Mouse (Mus musculus): Measurements from ENCODE around the gene Pate2. TPM values are rescaled to one million over a fixed set of nuclear protein-coding genes. Genes with fewer than 3 reads are reported as not detected.

Pate2 gene
- not detected in 2 replicates for polyA plus RNA-seq (2012; ENCODE audit: insufficient read depth, insufficient read length, missing spikeins)

DNA sequence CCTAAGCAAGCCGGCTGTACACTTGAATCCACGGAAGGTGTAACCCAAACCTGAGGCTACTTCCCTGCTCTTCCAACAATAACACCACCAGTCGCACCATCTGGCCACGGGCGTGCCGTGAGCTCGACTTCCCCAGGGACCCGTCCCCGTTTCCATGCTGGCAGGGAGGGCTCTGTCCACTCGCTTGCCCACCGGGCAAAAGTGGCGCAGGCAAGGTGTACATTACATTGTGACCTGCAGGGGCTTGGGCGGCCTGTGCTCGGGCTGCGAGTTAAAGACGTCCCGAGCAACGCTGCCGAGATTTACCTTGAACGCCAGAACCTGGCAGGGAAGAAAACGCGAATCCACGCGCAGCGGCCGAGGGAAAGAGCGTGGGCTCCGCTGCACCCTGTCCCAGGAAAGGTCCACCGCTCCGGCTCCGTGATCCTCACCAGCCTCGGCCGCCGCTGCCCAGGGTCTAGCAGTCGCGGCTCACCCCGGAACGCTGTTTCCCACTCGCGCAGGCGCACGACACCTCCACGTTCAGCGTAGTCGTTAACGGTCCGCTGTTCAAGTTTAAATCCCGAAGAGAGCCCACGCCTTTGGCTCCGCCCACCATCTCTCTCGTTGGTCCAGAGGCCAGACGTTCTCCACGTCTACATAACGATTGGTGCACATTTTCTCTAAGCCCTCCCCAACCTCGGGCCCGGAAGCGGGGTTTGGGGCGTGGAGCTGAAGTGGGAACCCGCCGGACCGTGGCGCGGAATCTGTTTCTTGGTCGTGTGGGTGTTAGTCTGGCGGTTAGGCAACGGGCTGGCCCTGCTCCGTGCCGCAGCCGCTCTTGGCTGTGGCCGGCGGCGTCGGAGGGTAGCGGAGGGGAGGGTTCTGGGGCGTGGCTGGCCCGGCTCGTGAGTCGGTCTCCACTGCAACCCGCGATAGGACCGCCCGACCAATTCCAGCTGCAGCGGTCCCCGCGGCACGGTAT, at the start of gene Pate2, which contains the start of gene Hyls1:
TSS of gene Pate2 (plus strand) at position 714 of the 964 bp plus-strand sequence.
TSS of gene Hyls1 (minus strand) at position 828 of the 964 bp plus-strand sequence.
- peak within 1 kb of the TSS; percentile 82 for H3K4me3 ChIP-seq (ENCODE audit: insufficient read depth, low read depth, low read length)
- no peaks in the 10 kb centered on the region for H3K4me1 ChIP-seq (ENCODE audit: control insufficient read depth, insufficient read depth, insufficient read length, low read length)
- H3K27ac ChIP-seq (replicated peaks; ENCODE audit: low read depth, low read length) = peak within 1 kb of the TSS; percentile 50; the same call in 1 of the 2 replicates

DNA sequence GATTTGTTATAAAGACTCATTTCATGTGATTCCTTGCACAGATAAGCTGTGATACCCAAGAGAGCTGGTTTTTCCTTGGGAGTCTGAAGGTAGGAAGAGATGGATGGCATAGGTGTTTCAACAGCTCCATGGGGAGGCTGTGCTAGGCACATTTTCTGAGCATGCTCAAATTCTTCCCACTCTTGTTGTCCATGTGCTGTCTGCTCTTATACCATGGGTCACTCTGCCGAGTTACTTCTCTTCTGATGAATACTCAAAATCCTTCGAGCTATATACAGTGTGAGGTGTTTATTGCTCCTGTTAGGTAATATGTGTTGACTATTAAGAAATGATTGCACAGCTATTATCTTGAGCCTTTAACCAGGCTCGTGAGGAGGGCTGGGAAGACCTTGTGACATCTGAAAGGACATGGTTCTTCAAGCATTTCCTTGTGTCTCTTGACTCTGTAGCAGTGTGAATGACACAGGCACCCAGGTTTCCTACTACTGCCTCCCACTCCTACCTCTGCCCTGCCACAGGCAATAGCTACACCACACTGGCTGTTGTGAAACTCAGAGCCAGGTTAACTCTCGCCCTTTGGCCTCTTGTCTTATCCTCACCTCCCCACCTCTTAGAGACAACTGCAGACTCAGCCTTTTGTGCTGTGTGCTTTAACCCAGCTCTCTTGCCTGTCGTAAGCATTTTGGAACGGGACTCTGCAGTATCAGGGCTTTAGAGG, 49.3 kb upstream of the Pate2 start:
- no peaks in the 10 kb centered on the region for H3K4me1 ChIP-seq (ENCODE audit: control insufficient read depth, insufficient read depth, insufficient read length, low read length)
- H3K4me3 ChIP-seq (ENCODE audit: insufficient read depth, low read depth, low read length) = no peak overlapping the region
- no peak overlapping the region for H3K27ac ChIP-seq (replicated peaks; ENCODE audit: low read depth, low read length)

DNA sequence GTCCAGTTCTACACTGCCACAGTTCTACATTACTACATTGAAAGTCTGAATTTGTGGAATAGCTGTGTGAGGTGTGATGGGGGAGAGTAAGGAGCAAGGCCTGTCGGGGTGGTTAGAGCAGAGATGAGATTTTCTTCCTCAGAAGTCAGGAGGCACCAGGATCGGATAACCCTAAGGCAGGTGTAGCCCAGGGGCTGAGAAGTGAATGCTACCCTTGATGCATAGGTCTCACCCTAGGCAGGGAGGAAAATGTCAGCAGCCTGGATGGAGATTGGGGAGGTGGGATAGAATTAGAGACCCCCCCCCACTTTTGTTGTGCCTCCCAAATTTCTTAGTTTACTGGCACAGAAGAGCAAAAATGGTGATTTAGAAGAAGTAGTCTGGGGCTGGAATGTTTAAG, 47.8 kb upstream of the Pate2 start:
- no peak overlapping the region for H3K4me3 ChIP-seq (ENCODE audit: insufficient read depth, low read depth, low read length)
- no peaks in the 10 kb centered on the region for H3K4me1 ChIP-seq (ENCODE audit: control insufficient read depth, insufficient read depth, insufficient read length, low read length)
- no peak overlapping the region for H3K27ac ChIP-seq (replicated peaks; ENCODE audit: low read depth, low read length)

DNA sequence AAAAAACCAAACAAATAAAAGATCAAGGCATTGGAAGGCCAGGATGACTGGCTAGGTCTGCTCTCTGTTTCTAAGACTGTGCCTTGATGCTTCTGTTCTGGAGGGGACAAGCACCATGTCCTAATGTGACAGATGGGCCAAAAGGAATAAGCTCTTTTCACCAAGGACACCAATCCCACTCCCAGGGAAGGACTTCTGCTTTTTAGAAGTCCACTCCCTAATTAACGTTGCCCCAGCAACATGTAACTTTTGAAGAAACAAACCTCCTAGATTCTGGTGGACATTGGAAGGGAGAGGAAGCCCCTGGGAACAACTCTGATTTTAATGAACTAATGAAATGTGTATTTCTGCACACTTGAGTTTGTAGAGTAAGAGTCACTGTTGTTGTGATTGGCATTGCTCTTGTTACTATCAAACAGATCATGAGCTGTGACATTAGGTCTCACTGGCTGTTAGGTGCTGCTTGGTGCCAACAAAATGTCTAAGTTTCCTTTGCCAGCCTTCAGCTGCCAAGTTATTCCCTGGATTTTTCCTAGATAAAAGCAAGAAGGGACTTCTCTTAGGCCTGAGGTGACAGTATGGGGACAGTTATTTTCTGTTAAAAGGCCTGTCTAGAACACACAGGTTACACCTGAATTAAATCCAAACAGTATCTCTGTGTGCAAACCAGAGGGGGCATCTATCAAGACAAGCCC, 47.1 kb upstream of the Pate2 start:
- Histone ChIP-seq H3K4me3 (ENCODE audit: insufficient read depth, low read depth, low read length) (no peak overlapping the region), H3K4me1 (ENCODE audit: control insufficient read depth, insufficient read depth, insufficient read length, low read length) (no peaks in the 10 kb centered on the region), H3K27ac (replicated peaks; ENCODE audit: low read depth, low read length) (no peak overlapping the region)

DNA sequence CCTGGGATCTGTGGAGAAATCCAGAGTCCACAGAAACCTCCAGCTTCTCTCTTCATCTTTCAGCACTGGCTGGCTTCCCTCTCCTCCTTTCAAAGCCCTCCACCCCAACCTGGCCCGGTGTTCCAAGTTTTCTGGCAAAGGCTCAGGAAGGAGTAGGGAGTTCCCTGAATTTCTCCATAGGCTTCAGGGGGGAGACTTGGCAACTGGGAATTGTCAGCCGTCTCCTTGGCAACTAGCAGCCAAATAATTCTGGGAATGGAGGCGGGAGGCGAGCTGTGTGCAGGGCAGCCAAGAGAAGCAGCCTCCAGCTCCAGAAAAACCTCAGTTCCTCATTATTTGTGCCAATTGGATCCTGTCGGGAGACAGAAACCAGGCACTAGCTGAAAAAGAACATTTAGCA, 46.5 kb upstream of the Pate2 start:
- no peak overlapping the region for H3K27ac ChIP-seq (replicated peaks; ENCODE audit: low read depth, low read length)
- no peaks in the 10 kb centered on the region for H3K4me1 ChIP-seq (ENCODE audit: control insufficient read depth, insufficient read depth, insufficient read length, low read length)
- no peak overlapping the region for H3K4me3 ChIP-seq (ENCODE audit: insufficient read depth, low read depth, low read length)

DNA sequence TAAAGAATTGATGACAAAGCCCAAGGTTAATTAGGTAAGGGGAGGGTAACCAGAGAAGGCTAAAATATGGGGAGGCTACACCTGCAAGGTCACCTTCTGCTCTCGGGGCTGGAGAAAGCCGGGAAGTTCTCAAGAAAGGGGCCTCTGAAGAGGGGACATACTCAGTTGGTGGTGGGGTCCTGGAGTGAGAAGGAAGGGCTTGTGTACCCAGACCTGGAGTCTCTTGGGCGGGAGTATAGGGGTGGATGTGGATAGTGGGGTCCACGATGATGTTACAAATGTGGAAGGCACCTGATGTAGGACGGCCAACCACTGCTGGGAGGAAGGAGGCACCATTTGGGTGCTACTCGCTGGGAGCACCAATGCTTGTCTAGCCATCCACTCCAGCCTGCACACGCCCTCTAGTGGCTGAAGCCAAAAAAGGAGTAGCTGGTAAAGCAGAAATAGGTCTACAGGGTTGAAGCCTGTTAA, 46.1 kb upstream of the Pate2 start:
- Histone ChIP-seq H3K4me3 (ENCODE audit: insufficient read depth, low read depth, low read length) (no peak overlapping the region), H3K27ac (replicated peaks; ENCODE audit: low read depth, low read length) (no peak overlapping the region), H3K4me1 (ENCODE audit: control insufficient read depth, insufficient read depth, insufficient read length, low read length) (no peaks in the 10 kb centered on the region)

DNA sequence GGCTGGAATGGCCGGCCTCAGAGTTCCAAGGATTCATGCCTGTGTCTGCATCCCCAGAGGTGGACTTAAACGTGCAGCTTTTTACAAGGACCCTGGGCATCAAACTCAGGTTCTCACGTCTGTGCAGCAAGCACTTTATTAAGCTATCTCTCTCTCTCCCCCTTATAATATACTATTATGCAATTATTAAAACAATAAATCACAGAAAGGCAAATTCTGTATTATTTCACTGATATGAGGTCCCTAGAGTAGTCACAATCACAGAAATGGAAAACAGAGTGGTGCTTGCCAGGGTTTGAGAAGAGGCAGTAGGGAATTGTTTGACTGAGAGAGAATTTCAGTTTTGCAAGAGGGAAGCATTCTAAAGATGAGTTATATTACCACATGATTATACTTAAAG, 40.9 kb upstream of the Pate2 start:
- H3K27ac ChIP-seq (replicated peaks; ENCODE audit: low read depth, low read length) = no peak overlapping the region
- H3K4me3 ChIP-seq (ENCODE audit: insufficient read depth, low read depth, low read length) = no peak overlapping the region
- no peaks in the 10 kb centered on the region for H3K4me1 ChIP-seq (ENCODE audit: control insufficient read depth, insufficient read depth, insufficient read length, low read length)

DNA sequence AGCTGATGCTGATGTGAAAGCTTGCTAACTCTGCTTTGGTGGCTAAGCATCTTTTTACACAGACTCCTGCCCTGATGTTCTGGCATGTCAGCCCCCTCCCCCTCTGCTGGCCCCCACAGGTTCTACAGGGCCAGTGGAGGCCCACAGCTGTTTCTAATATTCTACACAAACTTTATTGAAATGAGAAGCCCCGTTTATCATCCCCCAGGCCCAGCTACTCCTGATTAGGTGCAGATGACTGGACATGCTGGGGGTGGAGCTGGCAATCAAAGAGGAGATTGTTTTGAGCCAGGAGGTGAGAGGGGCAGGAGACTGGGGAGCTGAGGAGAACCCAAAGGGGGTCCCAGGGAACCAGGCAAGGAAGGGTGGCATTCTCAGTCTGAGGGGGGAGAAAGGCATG, 40.3 kb upstream of the Pate2 start:
- Histone ChIP-seq H3K4me3 (ENCODE audit: insufficient read depth, low read depth, low read length) (no peak overlapping the region), H3K27ac (replicated peaks; ENCODE audit: low read depth, low read length) (no peak overlapping the region), H3K4me1 (ENCODE audit: control insufficient read depth, insufficient read depth, insufficient read length, low read length) (no peaks in the 10 kb centered on the region)

DNA sequence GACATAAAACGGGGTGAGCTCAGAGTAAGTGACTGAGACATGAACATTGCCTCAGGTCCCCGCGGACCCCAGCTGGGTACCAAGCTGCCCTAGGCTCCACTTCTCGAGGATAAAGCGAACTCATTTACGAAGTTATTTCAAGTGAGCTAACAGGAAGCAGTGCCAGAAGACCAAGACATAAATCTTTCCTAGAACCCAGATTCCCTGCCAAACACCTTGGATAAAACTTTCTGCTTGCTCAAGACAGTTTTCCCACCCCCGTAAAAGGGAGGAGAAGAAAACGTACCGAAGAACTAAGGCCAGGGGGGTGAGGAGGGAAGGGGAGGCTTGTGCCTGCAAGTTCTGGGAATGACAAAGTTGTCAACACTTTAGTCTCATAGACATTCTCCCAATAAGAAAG, 36.8 kb upstream of the Pate2 start:
- Histone ChIP-seq H3K4me1 (ENCODE audit: control insufficient read depth, insufficient read depth, insufficient read length, low read length) (no peaks in the 10 kb centered on the region), H3K27ac (replicated peaks; ENCODE audit: low read depth, low read length) (no peak overlapping the region), H3K4me3 (ENCODE audit: insufficient read depth, low read depth, low read length) (no peak overlapping the region)

DNA sequence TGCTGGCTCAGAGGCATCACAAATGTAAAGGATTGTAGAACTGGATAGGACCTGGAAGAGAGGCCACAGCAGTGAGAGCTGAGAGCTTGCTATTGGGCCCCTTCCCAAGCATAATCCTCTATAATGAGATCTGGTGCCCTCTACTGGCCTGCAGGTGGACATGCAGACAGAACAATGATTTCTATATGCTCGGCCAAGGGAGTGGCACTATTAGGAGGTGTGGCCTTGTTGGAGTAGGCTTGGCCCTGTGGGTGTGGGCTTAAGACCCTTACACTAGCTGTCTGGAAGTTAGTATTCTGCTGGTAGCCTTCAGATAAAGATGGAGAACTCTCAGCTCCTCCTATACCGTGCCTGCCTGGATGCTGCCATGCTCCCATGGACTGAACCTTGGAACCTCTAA, 35.0 kb upstream of the Pate2 start:
- Histone ChIP-seq H3K4me3 (ENCODE audit: insufficient read depth, low read depth, low read length) (no peak overlapping the region), H3K27ac (replicated peaks; ENCODE audit: low read depth, low read length) (no peak overlapping the region), H3K4me1 (ENCODE audit: control insufficient read depth, insufficient read depth, insufficient read length, low read length) (no peaks in the 10 kb centered on the region)

DNA sequence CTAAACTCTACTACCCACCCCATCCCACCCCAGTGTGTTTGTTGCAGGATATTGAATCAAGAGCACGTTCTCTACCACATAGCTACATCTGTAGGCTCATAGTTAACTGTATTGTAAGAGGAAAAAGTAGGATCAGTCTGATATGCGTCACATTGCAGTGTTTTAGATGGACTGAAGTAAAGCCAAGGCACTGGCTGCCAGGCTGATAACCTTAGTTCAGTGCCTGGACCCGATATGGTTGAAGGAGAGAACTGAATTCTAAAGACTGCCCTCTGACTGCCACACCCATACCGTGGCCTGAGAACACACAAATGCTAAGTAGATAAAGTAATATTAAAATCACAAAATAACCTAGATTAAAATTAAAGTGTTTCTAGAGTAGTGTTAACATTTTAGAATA, 34.2 kb upstream of the Pate2 start:
- H3K27ac ChIP-seq (replicated peaks; ENCODE audit: low read depth, low read length) = no peak overlapping the region
- H3K4me1 ChIP-seq (ENCODE audit: control insufficient read depth, insufficient read depth, insufficient read length, low read length) = no peaks in the 10 kb centered on the region
- H3K4me3 ChIP-seq (ENCODE audit: insufficient read depth, low read depth, low read length) = no peak overlapping the region

DNA sequence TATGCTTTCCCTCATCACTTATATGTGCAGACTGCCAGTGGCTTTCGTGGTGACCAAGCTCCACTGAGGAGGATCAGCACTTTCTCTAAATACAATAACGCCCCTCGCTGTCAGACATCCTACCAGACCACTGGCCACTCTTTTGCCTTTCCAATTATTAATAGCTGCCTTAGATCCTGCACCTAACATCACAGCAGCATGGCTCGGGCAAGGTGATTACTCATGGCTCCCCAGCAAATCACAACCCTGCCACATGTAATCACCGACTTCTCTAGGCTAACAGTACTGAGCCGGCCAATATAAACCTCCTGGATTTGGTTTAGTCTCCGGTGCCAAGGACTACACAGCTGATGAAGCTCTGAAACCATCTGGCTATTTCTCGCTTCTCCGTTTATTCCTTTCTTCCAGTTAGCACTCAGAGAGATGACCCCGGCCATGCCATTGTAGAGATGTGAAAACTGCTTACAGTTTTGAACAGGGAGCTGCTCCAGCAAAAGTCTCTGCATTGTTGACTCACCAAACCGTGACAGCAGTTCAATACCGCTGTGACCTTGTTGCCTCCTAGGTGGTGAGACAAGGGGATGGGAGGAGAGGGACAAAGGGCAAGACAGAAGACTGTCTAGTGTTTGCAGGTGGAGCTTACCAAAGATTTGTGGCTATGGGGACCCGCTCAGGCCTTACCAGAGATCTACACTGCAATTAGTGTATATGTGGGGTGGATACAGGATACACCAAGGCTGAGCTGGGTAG, 30.9 kb upstream of the Pate2 start:
- H3K27ac ChIP-seq (replicated peaks; ENCODE audit: low read depth, low read length) = no peak overlapping the region
- H3K4me1 ChIP-seq (ENCODE audit: control insufficient read depth, insufficient read depth, insufficient read length, low read length) = no peaks in the 10 kb centered on the region
- H3K4me3 ChIP-seq (ENCODE audit: insufficient read depth, low read depth, low read length) = no peak overlapping the region

DNA sequence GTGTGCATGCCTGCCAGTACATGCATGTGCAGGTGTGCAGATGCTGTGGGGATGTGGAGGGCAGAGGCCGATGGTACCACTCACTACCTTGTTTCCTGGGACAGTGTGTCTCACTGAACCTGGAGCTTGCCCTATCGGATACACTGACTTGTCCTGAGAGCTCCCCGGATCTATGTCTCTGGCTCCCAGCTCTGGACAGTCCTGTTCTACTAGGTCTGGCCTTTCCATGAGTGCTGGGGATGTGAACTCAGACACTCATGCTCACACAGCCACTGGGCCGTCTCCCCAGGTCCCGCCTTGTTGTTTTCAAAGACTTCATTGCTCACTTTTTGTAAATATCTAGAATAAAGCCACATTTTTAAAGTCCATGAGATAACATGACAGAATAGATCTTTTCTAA, 29.1 kb upstream of the Pate2 start:
- H3K4me3 ChIP-seq (ENCODE audit: insufficient read depth, low read depth, low read length) = no peak overlapping the region

DNA sequence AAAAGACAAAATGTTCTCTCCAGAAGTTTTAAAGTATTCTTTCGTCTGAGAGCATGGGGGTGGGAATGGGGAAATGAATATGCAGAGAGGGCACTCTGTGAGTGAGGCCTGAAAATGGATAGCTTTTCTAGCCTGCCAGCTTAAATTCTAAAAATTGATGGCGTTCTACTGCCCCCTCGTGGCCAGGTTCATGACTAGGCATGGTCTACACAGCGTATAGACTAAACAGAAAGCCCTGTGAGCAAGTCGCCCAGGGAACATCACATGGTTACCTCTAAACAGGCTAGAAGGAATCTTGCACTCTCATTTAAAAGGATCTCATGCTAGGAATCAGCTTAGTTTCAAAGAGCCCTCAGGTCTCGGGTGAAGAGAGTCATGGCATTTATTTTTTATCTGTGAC, 28.6 kb upstream of the Pate2 start:
- no peak overlapping the region for H3K4me3 ChIP-seq (ENCODE audit: insufficient read depth, low read depth, low read length)

More for the DNA sequence above, 29.1 kb upstream of the Pate2 start:
- Histone ChIP-seq H3K27ac (replicated peaks; ENCODE audit: low read depth, low read length) (no peak overlapping the region), H3K4me1 (ENCODE audit: control insufficient read depth, insufficient read depth, insufficient read length, low read length) (no peaks in the 10 kb centered on the region)

More for the DNA sequence above, 28.6 kb upstream of the Pate2 start:
- Histone ChIP-seq H3K27ac (replicated peaks; ENCODE audit: low read depth, low read length) (no peak overlapping the region), H3K4me1 (ENCODE audit: control insufficient read depth, insufficient read depth, insufficient read length, low read length) (no peaks in the 10 kb centered on the region)

Data from brown adipose tissue, adult 24 weeks (tissue).